Comparison of ENCODE assay signal across 29 mouse cellular contexts in the genomic region with DNA sequence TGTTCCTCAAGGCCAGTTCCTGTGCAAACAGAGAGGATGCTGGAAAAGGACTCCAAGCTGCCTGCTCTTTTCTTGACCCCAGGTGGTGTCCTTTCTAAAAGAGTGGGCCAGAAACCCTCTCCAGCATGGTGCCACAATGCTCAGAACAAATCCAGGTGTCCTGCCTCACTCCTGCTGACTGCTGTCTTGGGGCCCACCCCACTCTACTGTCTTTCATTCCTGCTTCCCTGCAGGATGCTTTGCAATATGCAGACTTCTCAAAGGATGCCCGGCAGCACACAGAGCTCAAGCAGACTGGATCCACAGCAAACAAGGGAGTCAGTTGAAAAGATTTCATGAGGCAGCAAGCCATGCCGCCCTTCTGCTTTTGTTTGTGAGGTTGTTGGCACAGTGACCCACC. TPM values are rescaled to one million over a fixed set of nuclear protein-coding genes. Genes with fewer than 3 reads are reported as not detected.
"Had no signal": no experiment of that assay in that cellular context is flagged by ENCODE, and none has a peak within 500 bp of the region (broad histone marks: within the 10 kb centered on the region; RNA-seq: fewer than 3 reads in every experiment).

No protein-coding gene starts in this region.

- H3K4me3 ChIP-seq: gastrocnemius, adult 2 months; heart, embryonic 10.5 days; heart, embryonic 13.5 days; heart, embryonic 15.5 days; hindbrain, embryonic 13.5 days; hindbrain, embryonic 15.5 days; kidney, embryonic 15.5 days; limb, embryonic 13.5 days; limb, embryonic 15.5 days; liver, embryonic 12.5 days had no signal

- H3K4me1 ChIP-seq: heart, embryonic 10.5 days; heart, embryonic 15.5 days; hindbrain, embryonic 13.5 days; hindbrain, embryonic 15.5 days; kidney, embryonic 15.5 days; limb, embryonic 15.5 days; liver, embryonic 12.5 days had no signal

- DNase-seq: gastrocnemius, adult 2 months; gastrocnemius, postnatal 10 days; gastrocnemius, postnatal 25 days; heart, adult 18-20 months; heart, postnatal 36 days; kidney, adult 11 months; kidney, adult 2 months; kidney, adult 9 months; kidney, postnatal 14 days; kidney, postnatal 36 days; layer of hippocampus, adult 9-11 months; layer of hippocampus, postnatal 36 days; left cerebral cortex, postnatal 4 days; lung, adult 18-20 months had no signal

- H3K9me3 ChIP-seq: heart, embryonic 10.5 days; heart, embryonic 13.5 days; heart, embryonic 15.5 days; hindbrain, embryonic 13.5 days; hindbrain, embryonic 15.5 days; kidney, embryonic 15.5 days; limb, embryonic 13.5 days; limb, embryonic 15.5 days; liver, embryonic 12.5 days had no signal

- H3K27ac ChIP-seq: gastrocnemius, adult 2 months; heart, embryonic 10.5 days; heart, embryonic 13.5 days; heart, embryonic 15.5 days; hindbrain, embryonic 13.5 days; hindbrain, embryonic 15.5 days; hindbrain, postnatal 0 days; kidney, embryonic 15.5 days; kidney, postnatal 0 days; limb, embryonic 13.5 days; limb, embryonic 15.5 days; liver, embryonic 12.5 days; liver, embryonic 14.5 days had no signal

- H3K36me3 ChIP-seq: heart, embryonic 10.5 days; heart, embryonic 13.5 days; heart, embryonic 15.5 days; hindbrain, embryonic 13.5 days; hindbrain, embryonic 15.5 days; kidney, embryonic 15.5 days; limb, embryonic 13.5 days; limb, embryonic 15.5 days; liver, embryonic 12.5 days had no signal

- H3K9ac ChIP-seq: heart, embryonic 13.5 days; heart, embryonic 15.5 days; hindbrain, embryonic 13.5 days; hindbrain, embryonic 15.5 days; kidney, embryonic 15.5 days; limb, embryonic 13.5 days; limb, embryonic 15.5 days; liver, embryonic 12.5 days; liver, embryonic 14.5 days had no signal

RNA-seq across cellular contexts. Expression of a gene that starts 56.9 kb away (rescaled TPM):
- total RNA-seq: granulocyte monocyte progenitor cell, adult 5-6 weeks; hematopoietic stem cell, adult 5-6 weeks; hindbrain, postnatal 0 days; liver, adult 2 months had no signal
